Mouse (Mus musculus): Measurements from ENCODE around the gene Zfp618.

DNA sequence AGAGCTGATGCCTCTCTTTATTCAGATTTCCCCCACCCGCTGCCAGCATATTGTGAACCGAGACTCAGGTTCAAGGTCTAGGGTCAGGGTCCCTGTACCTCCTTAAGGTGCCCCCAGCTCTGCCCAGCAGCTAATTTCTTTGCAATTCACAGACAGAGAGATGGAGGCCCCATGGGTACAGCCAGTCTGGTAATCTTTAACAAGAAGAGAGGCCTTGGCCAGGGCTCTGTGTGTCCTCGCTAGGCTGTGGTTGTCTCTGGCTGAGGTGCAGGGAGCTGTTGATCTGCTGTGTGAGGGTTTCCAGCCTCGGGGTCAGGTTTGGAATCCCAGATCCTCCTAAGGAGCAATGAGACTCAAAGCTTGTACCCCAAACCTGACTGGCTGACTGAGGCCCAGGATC is 200.3 kb downstream of the Zfp618 start:
- no peak for TF ChIP-seq CTCF (conservative IDR thresholded peaks at IDR 0.05; ENCODE audit: low read length)
- TF ChIP-seq NANOG (IDR thresholded peaks at IDR 0.05; ENCODE audit: borderline replicate concordance, low read length) = no peak
